Mouse (Mus musculus) liver, postnatal 0 days (tissue): ENCODE data around the gene Sag.

ENCODE experiments used
- CTCF ChIP-seq: sonication (generic); IDR thresholded peaks from 2 replicates; pipeline ENCODE4 v1.5.1; 2016; ENCODE audit warnings: antibody characterized with exemption, low read depth
- EP300 ChIP-seq: IDR thresholded peaks from 2 replicates; pipeline ENCODE4 v1.6.1; 2016; ENCODE audit warnings: antibody characterized with exemption, low read depth, mild to moderate bottlenecking

DNA sequence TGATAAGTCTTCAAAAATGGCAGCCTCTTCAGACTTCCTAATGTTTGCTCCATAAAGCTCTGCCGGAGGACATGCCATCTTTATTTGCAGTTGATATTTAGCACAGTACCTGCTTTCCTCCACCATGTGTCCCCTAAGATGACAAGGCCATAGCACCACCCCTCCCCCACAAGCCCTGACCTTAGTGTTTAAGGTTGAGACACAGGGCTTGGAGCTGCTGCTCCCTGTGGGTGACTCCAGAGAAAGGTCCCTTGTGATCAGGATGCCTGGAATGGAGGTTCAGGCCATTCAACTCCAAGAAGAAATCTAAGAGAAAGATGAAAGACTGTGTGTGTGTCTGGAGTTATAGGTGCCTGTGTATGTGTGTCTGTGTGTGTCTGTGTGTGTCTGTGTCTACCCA lies 5.8 kb upstream of the Sag start:
- TF ChIP-seq CTCF = no peak
- no peak for TF ChIP-seq EP300
